In genomic region chr4:145050518-145051208, GRCm38 (mm10) we compare ENCODE assay signal across 8 mouse cellular contexts.
DNase-seq lines count a peak whose midpoint lies in the region; ATAC-seq and TF ChIP-seq lines count a peak whose summit lies in the region.

No protein-coding gene starts in this region.

- DNase-seq in heart, adult 11 months = peak; percentile 88
- DNase-seq in heart, postnatal 4 days = no peak
- DNase-seq in liver, embryonic 14.5 days (ENCODE audit: low read depth in 3 of 3, low spot score in 3 of 3) = peak in 1 of 3 experiments; percentile 37
- DNase-seq in urinary bladder, postnatal 4 days (ENCODE audit: low spot score in 2 of 2) = no peak
- DNase-seq in MN1 (ENCODE audit: low spot score) = no peak

- H3K27ac ChIP-seq in ES-Bruce4 (ENCODE audit: insufficient read depth, low read length) = no peak overlapping the region
- no peak overlapping the region for H3K27ac ChIP-seq in forebrain, embryonic 16.5 days (ENCODE audit: low read length)
- H3K27ac ChIP-seq in liver, embryonic 14.5 days = no peak overlapping the region; the same call in 1 of the 2 replicates
- 0 out of 2 replicates have a peak overlapping the region, but pooled peaks have one; percentile 23 for H3K27ac ChIP-seq in stomach, embryonic 15.5 days

- no peaks in the 10 kb centered on the region for H3K4me1 ChIP-seq in ES-Bruce4 (ENCODE audit: control insufficient read depth, insufficient read depth, low read length)
- H3K4me1 ChIP-seq in forebrain, embryonic 16.5 days (replicated peaks; ENCODE audit: control insufficient read depth, insufficient read depth, low read length) = peaks cover 5% of the 10 kb centered on the region; the same call in 1 of the 2 replicates
- H3K4me1 ChIP-seq in liver, embryonic 14.5 days (replicated peaks; ENCODE audit: control insufficient read depth in 2 of 2, insufficient read depth in 2 of 2, low read length in 1 of 2) = peaks cover 7 to 20% of the 10 kb centered on the region in 2 experiments
- H3K4me1 ChIP-seq in stomach, embryonic 15.5 days = peaks cover 15% of the 10 kb centered on the region

- no peak for TF ChIP-seq EP300 in ES-Bruce4 (IDR thresholded peaks at IDR 0.05; ENCODE audit: insufficient read depth, low read depth, low read length)
- TF ChIP-seq EP300 in liver, embryonic 14.5 days (IDR thresholded peaks at IDR 0.05; ENCODE audit: low read depth) = no peak

- no peak overlapping the region for H3K4me2 ChIP-seq in forebrain, embryonic 16.5 days (ENCODE audit: low read length)
- no peak overlapping the region for H3K4me2 ChIP-seq in liver, embryonic 14.5 days (ENCODE audit: low read depth)
- H3K4me2 ChIP-seq in stomach, embryonic 15.5 days = no peak overlapping the region

- H3K9me3 ChIP-seq in ES-Bruce4 (replicated peaks; ENCODE audit: control insufficient read depth, insufficient read depth, low read length, poor library complexity, severe bottlenecking) = no peaks in the 10 kb centered on the region
- H3K9me3 ChIP-seq in forebrain, embryonic 16.5 days (ENCODE audit: control insufficient read depth, low read length) = no peaks in the 10 kb centered on the region
- no peaks in the 10 kb centered on the region for H3K9me3 ChIP-seq in liver, embryonic 14.5 days (ENCODE audit: control insufficient read depth, low read length)
- no peaks in the 10 kb centered on the region for H3K9me3 ChIP-seq in stomach, embryonic 15.5 days

- TF ChIP-seq POLR2A in ES-Bruce4 (IDR thresholded peaks at IDR 0.05; ENCODE audit: insufficient read depth, low read length) = no peak

- H3K36me3 ChIP-seq in ES-Bruce4 (ENCODE audit: control insufficient read depth, insufficient read depth, low read length, poor library complexity, severe bottlenecking) = peaks cover 3% of the 10 kb centered on the region; the same call in 1 of the 2 replicates
- peaks cover 5% of the 10 kb centered on the region; the same call in 1 of the 2 replicates for H3K36me3 ChIP-seq in forebrain, embryonic 16.5 days (ENCODE audit: control insufficient read depth, insufficient read depth)
- peaks cover 12% of the 10 kb centered on the region for H3K36me3 ChIP-seq in liver, embryonic 14.5 days (replicated peaks; ENCODE audit: control insufficient read depth, insufficient read depth, low read depth)
- H3K36me3 ChIP-seq in stomach, embryonic 15.5 days = peaks cover 15% of the 10 kb centered on the region; the same call in 1 of the 2 replicates

- ATAC-seq in forebrain, embryonic 16.5 days = peak; percentile 43; the same call in 1 of the 2 replicates
- peak; percentile 75 for ATAC-seq in liver, embryonic 14.5 days (ENCODE audit: insufficient read depth)
- ATAC-seq in stomach, embryonic 15.5 days (ENCODE audit: insufficient read depth, low FRiP score, low read depth) = peak; percentile 57; the same call in 1 of the 2 replicates

- H3K4me3 ChIP-seq in ES-Bruce4 (ENCODE audit: low read depth, low read length) = no peak overlapping the region
- no peak overlapping the region for H3K4me3 ChIP-seq in forebrain, embryonic 16.5 days (replicated peaks; ENCODE audit: low read length)
- no peak overlapping the region for H3K4me3 ChIP-seq in liver, embryonic 14.5 days (ENCODE audit: insufficient read depth in 1 of 2, low read depth in 2 of 2, low read length in 2 of 2)
- H3K4me3 ChIP-seq in stomach, embryonic 15.5 days (replicated peaks) = no peak overlapping the region

- H3K27me3 ChIP-seq in ES-Bruce4 (ENCODE audit: control insufficient read depth, insufficient read depth, low read length, poor library complexity, severe bottlenecking) = no peaks in the 10 kb centered on the region
- H3K27me3 ChIP-seq in forebrain, embryonic 16.5 days (replicated peaks; ENCODE audit: control insufficient read depth, insufficient read depth, low read length) = no peaks in the 10 kb centered on the region
- H3K27me3 ChIP-seq in liver, embryonic 14.5 days (ENCODE audit: control insufficient read depth, insufficient read depth, low read length) = no peaks in the 10 kb centered on the region
- H3K27me3 ChIP-seq in stomach, embryonic 15.5 days (replicated peaks) = no peaks in the 10 kb centered on the region

- WGBS in forebrain, embryonic 16.5 days = 47% methylated on average over 8 of the region's 8 CpGs
- WGBS in liver, embryonic 14.5 days (ENCODE audit: insufficient replicate concordance) = 61% methylated on average over 8 of the region's 8 CpGs
- 41% methylated on average over 8 of the region's 8 CpGs for WGBS in stomach, embryonic 15.5 days

- peak; percentile 5 for TF ChIP-seq CTCF in ES-Bruce4 (IDR thresholded peaks at IDR 0.05; ENCODE audit: low read depth, low read length)
- TF ChIP-seq CTCF in liver, embryonic 14.5 days (IDR thresholded peaks at IDR 0.05; ENCODE audit: low read depth) = peak; percentile 69

- H3K9ac ChIP-seq in ES-Bruce4 (ENCODE audit: low read depth, poor library complexity, severe bottlenecking) = no peak overlapping the region
- no peak overlapping the region for H3K9ac ChIP-seq in forebrain, embryonic 16.5 days (replicated peaks; ENCODE audit: low read depth, low read length)
- H3K9ac ChIP-seq in liver, embryonic 14.5 days (replicated peaks) = no peak overlapping the region
- no peak overlapping the region for H3K9ac ChIP-seq in stomach, embryonic 15.5 days
